Mouse (Mus musculus): Measurements from ENCODE around the gene Atp8b5.

- TF ChIP-seq GATA1 (IDR thresholded peaks at IDR 0.05; ENCODE audit: low read length), result no peak
- TF ChIP-seq TAL1 (IDR thresholded peaks at IDR 0.05; ENCODE audit: low read length), result no peak
Measured at GRCm38 (mm10) chr4:43334771-43335170, 67.8 kb downstream of the Atp8b5 start.

All from erythroblast, embryonic 14.5 days (primary cell).